Mouse (Mus musculus) gonadal fat pad, adult 2 months (tissue): ENCODE results near the gene Mettl25. TPM values are rescaled to one million over a fixed set of nuclear protein-coding genes. Genes with fewer than 3 reads are reported as not detected.
A peak's percentile ranks its signal among the peaks of the same experiment; 100 is the strongest.

Experiments used
- DNase-seq: peaks from one replicate; pipeline ENCODE4 v3.0.0-alpha.2; 2012; ENCODE audit warnings: low read depth
- polyA plus RNA-seq: library from polyadenylated mRNA; depleted of rRNA; stranded (reverse); fragments of >200 nt; gene quantifications from 2 replicates; pipeline ENCODE4 v1.2.3, GENCODE M21; 2012; rRNA removed

Mettl25 gene
- 3.1 and 3.7 TPM in 2 replicates for polyA plus RNA-seq

DNA sequence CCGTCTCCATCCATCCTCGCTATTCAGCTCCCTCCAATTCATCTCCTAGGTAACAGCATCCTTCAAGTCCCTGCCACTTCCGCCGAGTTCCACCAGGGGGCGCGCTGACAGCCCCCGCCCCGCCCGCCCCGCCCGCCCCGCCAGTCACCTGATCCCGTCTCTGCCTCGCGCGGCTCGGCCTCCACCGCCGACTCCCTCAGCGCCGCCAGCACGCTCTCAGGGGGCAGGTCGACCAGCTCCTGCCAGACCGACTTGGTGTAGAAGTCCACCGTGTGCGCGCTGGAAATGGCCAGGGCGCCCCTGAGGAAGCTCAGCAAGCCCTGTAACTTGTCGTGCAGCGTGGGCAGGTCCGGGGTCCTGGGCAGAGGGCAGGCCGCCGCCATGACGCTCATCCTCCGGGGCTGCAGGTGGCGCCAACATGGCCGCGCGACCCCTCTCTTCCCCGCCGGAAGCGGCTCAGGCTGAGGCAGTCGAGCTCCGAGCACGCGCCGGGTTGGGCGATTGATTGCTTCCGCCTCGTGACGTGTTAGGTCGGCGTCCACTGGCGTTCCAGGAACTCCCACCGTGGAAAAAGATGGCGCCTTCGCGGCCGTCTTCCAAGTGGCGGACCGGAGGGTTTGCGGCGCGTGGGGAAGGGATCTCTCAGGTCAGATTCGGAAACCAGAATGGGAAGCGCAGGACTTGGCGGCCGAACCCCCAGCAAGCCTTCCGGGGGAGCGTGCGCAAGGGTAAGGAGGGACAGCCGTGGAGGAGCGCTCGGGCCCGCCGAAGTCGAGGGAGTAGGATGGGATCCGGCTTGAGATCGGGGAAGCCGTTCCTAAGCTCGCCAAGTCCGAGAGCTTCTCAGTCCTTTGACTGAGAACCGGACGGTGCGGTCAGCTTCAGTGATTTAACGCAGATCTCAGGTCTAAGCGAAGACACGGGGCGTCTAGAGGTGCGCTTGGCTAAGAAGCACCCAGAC is at the start of gene Mettl25, which contains the start of gene Ccdc59:
Gene Mettl25, minus strand, starts transcription at position 453 of the 961 bp plus-strand sequence.
Gene Ccdc59, plus strand, starts transcription at position 140 of the 961 bp plus-strand sequence.
- peak; percentile 65 for DNase-seq

DNA sequence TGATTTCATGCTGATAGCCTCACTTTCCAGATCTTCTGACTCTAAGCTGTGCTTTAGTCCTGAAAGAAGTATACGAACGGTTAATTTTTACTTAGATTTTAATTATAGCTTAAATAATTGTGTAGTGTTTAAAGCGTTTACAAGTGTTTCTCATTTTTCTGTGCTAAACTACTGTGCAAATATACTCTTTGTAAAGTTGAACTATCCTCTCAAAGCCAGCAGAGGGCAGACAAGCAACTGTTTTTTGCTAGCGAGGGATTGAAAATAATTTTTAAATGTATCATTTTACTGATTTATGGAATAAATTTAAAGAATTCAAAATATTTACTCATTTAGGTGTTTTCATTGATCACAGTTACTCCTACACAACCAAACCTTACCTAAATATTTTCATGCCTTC is 26.1 kb upstream of the Mettl25 start:
- no peak for DNase-seq

DNA sequence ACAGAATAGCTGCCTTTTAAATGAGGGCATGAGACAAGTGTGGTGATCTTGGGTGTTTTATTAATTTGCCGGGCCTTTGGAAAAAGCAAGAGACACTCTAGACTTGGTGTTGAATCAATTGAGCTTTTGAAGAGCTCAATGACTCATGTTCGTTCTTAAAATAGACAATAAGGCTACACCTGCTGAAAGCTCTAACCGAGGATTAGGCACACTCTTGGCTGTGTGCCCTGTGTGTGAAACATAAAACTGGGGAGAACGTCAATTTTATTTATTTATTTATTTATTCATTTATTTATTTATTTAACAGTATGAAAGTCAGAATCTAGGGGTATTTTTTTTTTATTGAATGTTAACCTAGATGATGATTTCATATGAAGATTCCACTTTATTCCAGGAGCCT is 10.0 kb upstream of the Mettl25 start:
- no peak for DNase-seq

DNA sequence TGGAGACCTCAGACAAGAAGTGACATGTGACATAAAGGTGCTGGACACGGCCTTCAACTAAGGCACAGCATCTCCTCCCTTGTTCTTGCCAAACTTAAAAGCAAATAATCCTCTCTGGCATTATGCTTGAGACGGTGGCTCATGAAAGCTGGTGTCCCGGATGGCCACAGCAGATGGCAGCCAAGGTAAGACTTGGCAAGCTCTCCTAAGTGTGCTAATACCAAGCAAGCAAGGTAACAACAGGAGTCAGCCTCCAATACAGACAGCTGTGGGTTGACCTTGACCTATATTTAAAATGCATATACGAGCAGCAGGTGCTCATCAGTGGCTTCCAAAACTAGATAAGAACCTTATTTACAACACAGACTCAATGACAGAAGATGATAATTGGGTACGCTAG is 9.1 kb upstream of the Mettl25 start:
- DNase-seq: peak; percentile 36

DNA sequence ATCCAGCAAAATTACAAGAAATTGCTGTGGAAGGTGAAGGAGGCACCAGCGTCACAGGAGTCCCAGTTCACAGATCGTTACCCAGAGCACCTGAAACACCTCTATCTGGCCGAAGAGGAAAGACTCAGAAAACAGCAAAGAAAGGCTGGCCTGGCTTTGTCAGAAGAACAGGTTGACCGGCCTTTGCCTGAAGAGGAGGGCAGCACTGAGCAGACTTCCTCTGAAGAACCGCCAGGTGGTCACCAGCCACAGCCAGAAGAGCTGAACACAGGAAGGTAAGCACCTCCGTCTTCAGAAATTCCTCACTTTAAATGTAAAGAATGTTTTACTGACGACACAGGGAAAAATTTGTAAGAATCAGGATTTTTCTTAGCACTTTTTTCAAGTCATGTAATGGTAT is 1.4 kb upstream of the Mettl25 start:
- DNase-seq: no peak

- DNase-seq: no peak
These were observed 6.5 kb downstream of the Mettl25 start for GRCm38 (mm10) chr10:105834627-105835228.

DNA sequence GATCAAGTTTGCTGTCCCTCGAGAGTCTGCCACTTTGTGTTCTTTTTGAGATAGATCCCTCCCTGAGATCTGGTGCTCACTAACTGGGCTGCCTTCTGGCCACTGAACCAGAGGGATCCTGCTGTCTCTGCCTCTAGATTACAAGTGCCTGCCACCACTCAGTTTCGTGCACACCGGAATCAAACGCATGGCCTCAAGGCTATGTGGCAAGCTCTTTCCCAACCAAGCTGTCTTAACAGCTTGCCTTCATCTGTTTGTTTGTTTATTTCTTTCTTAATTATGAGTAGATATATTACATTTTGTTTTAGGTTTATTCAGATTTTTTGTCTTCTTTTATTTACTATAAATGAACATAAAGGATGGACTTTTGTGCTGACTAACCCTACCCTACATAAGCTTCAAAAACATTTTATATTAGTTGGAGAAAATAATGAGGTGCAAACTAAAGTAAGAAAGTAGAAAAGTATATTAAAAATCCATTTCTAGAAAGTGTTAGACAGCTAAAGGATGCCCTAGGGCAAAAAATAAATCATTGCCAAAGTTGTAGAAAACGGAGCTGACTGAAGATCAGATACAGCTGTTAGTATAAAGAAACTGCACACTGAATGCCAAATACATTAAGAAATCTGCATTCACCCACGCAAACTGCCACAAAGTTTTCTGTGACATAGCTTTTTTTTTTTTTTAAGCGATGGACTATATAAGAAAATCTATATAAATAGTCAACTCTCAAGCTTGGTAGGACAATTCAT is 34.7 kb downstream of the Mettl25 start:
- no peak for DNase-seq

GRCm38 (mm10) chr10:105803461-105803860 is 37.7 kb downstream of the Mettl25 start:
- no peak for DNase-seq

- DNase-seq: no peak
These were observed 39.0 kb downstream of the Mettl25 start for GRCm38 (mm10) chr10:105802132-105802531.

DNA sequence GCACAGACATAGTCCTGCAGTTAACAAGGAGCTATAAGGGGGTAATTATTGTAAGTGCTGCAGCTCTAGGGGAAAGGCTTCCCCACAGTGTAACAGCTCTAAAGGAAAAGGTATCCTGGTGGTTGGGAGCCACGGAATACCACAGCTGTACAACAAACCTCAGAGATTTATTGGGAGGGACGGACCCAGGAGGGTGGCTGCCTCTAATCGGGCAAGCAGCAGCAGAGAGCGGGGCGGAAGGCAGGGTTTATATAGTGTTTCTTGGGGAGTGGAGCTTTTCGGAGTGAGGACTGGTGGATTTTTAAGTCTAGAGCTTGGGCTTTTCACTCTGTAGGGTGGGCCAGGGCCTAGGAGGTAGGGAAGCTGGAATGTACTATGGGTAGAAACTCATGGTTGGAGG is 40.0 kb downstream of the Mettl25 start:
- DNase-seq: no peak

DNA sequence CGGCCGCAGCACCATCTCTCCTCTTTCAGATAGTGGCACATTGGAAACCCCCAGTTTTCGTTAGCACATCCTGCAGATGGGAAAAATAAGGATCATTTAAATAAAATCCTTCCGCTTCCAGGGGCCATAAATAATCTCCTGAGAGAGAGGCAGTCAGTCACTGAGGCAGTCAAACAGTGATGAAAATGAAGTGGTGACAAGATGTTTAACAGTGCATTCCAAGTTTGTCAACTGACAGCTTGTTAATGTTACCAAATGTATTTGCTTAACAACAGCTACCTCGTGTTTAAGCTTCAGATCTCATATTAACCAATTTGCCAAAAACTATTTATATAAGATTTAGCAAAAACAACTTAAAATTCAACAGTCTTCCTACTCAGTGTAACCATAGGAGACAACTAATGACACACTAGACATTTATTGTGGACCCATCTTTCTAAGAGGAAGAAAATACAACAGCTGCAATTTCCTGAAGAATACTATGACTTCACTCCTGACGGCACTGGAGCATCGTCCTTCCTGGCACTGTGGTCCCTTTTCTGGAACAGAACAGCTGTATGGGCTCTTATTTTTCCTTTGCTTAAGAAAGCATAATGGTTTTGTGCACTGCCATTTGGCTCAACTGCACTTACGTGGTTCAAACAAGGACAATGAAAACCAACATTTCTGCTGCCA is 43.8 kb downstream of the Mettl25 start:
- DNase-seq: no peak

GRCm38 (mm10) chr10:105793776-105794552 is 47.2 kb downstream of the Mettl25 start:
- DNase-seq: no peak

GRCm38 (mm10) chr10:105788744-105789486 is 52.3 kb downstream of the Mettl25 start:
- DNase-seq: no peak

GRCm38 (mm10) chr10:105783766-105784165 is 57.4 kb downstream of the Mettl25 start:
- DNase-seq: no peak

DNA sequence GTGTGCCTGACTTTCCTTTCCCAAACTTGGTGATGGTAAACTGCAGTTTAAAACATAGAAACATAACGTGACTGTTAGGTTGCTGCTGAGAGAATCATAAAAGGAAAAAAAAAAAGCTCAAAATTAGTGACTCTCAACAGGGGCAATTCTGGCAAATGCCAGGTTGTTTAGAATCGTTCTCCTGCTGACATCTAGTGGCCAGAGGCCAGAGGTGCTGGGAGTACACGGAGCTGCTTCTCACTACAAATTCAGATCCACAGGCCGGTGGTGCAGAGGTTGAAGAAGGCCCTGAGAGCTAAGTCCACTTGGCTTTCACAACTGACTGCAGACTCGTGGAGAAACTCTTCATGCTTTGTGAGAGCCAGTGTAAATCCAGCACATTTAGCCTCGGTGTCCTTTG is 66.8 kb downstream of the Mettl25 start:
- no peak for DNase-seq

GRCm38 (mm10) chr10:105772821-105773302 is 68.3 kb downstream of the Mettl25 start:
- DNase-seq: no peak

- DNase-seq: no peak
These were observed 77.2 kb downstream of the Mettl25 start for GRCm38 (mm10) chr10:105763959-105764358.

- no peak for DNase-seq
These were observed 80.7 kb downstream of the Mettl25 start for GRCm38 (mm10) chr10:105760460-105760859.

DNA sequence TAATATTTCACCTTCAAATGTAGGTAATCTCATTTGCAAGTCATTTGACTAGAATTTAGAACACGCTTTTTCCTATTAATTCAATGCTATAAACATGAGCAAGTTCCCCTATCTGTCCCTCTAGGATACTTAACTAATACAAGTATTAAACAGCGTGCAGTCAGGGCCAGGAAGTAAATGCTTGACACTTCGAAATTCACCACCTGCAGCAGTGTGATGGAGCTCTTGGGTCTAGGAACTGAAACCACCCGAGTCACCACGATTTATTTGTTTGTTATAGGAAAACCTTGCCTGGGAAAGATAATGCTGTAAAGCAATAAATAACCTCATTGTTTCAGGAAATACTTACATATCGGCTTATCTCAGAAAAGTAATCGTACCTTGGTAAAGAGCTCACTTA is 81.1 kb downstream of the Mettl25 start:
- no peak for DNase-seq
